Mouse (Mus musculus) erythroblast, embryonic 14.5 days (primary cell): Measurements from ENCODE around the gene Rab31. TPM values are rescaled to one million over a fixed set of nuclear protein-coding genes. Genes with fewer than 3 reads are reported as not detected.

Experiments used
- H3K27me3 ChIP-seq: 2 replicates; pipeline ENCODE4 v1.6.1; 2012; ENCODE audit warnings: inconsistent platforms; ENCODE audit not compliant: control insufficient read depth
- H3K36me3 ChIP-seq: 2 replicates; pipeline ENCODE4 v1.6.1; 2012; ENCODE audit warnings: mild to moderate bottlenecking, inconsistent platforms; ENCODE audit not compliant: control insufficient read depth
- H3K4me1 ChIP-seq: 2 replicates; pipeline ENCODE4 v1.6.1; 2012; ENCODE audit warnings: inconsistent platforms; ENCODE audit not compliant: control insufficient read depth
- H3K4me3 ChIP-seq: replicated peaks from 2 replicates; pipeline ENCODE3; 2012; ENCODE audit warnings: moderate library complexity, mild to moderate bottlenecking, inconsistent platforms
- H3K9me3 ChIP-seq: 2 replicates; pipeline ENCODE4 v1.6.1; 2012; ENCODE audit warnings: low read length, inconsistent platforms, mixed read lengths; ENCODE audit not compliant: control insufficient read depth
- GATA1 ChIP-seq: IDR thresholded peaks from 2 replicates; pipeline ENCODE4 v1.6.1; 2012; ENCODE audit warnings: low read length, inconsistent platforms, mixed read lengths
- TAL1 ChIP-seq: IDR thresholded peaks from 3 replicates; pipeline ENCODE4 v1.6.1; 2012; ENCODE audit warnings: low read length, inconsistent platforms, mixed read lengths
- polyA plus RNA-seq: library from polyadenylated mRNA; stranded (reverse); fragments of >175 nt; gene quantifications from 2 replicates; pipeline ENCODE4 v1.2.3, GENCODE M21; 2012

Rab31 gene
- polyA plus RNA-seq, 1 experiment = not detected

GRCm38 (mm10) chr17:65666388-65667161 is 106.0 kb downstream of the Rab31 start:
- H3K4me1 ChIP-seq = peaks cover 25% of the 10 kb centered on the region
- H3K4me3 ChIP-seq = no peak overlapping the region
- H3K36me3 ChIP-seq = no peaks in the 10 kb centered on the region
- no peaks in the 10 kb centered on the region for H3K9me3 ChIP-seq
- H3K27me3 ChIP-seq = no peaks in the 10 kb centered on the region
- no peak for TF ChIP-seq TAL1
- no peak for TF ChIP-seq GATA1

- no peak overlapping the region for H3K4me3 ChIP-seq
- no peaks in the 10 kb centered on the region for H3K27me3 ChIP-seq
- H3K4me1 ChIP-seq = peaks cover 25% of the 10 kb centered on the region
- H3K36me3 ChIP-seq = no peaks in the 10 kb centered on the region
- no peak for TF ChIP-seq TAL1
- no peak for TF ChIP-seq GATA1
- no peaks in the 10 kb centered on the region for H3K9me3 ChIP-seq
These were observed 106.7 kb downstream of the Rab31 start for GRCm38 (mm10) chr17:65665786-65666387.

GRCm38 (mm10) chr17:65663329-65664078 is 109.0 kb downstream of the Rab31 start:
- H3K4me3 ChIP-seq = no peak overlapping the region
- H3K36me3 ChIP-seq = no peaks in the 10 kb centered on the region
- no peaks in the 10 kb centered on the region for H3K27me3 ChIP-seq
- peaks cover 25% of the 10 kb centered on the region for H3K4me1 ChIP-seq
- TF ChIP-seq TAL1 = peak; percentile 23; the same call in 2 of the 3 replicates
- TF ChIP-seq GATA1 = no peak
- H3K9me3 ChIP-seq = no peaks in the 10 kb centered on the region

GRCm38 (mm10) chr17:65662662-65663061 is 109.9 kb downstream of the Rab31 start:
- TF ChIP-seq TAL1 (no peak), GATA1 (no peak)
- no peak overlapping the region for H3K4me3 ChIP-seq
- H3K4me1 ChIP-seq = peaks cover 24% of the 10 kb centered on the region
- no peaks in the 10 kb centered on the region for H3K27me3 ChIP-seq
- H3K36me3 ChIP-seq = no peaks in the 10 kb centered on the region
- no peaks in the 10 kb centered on the region for H3K9me3 ChIP-seq

GRCm38 (mm10) chr17:65658416-65658815 is 114.1 kb downstream of the Rab31 start:
- H3K4me3 ChIP-seq = no peak overlapping the region
- TF ChIP-seq TAL1 (no peak), GATA1 (no peak)

GRCm38 (mm10) chr17:65657958-65658357 is 114.6 kb downstream of the Rab31 start:
- no peaks in the 10 kb centered on the region for H3K27me3 ChIP-seq
- no peak for TF ChIP-seq TAL1
- TF ChIP-seq GATA1 = no peak
- H3K4me1 ChIP-seq = peaks cover 20% of the 10 kb centered on the region
- H3K4me3 ChIP-seq = no peak overlapping the region
- H3K36me3 ChIP-seq = no peaks in the 10 kb centered on the region
- no peaks in the 10 kb centered on the region for H3K9me3 ChIP-seq

More at GRCm38 (mm10) chr17:65658416-65658815, 114.1 kb downstream of the Rab31 start:
- Histone ChIP-seq H3K9me3 (no peaks in the 10 kb centered on the region), H3K4me1 (peaks cover 24% of the 10 kb centered on the region), H3K27me3 (no peaks in the 10 kb centered on the region), H3K36me3 (no peaks in the 10 kb centered on the region)

- TF ChIP-seq GATA1 (no peak), TAL1 (no peak)
- Histone ChIP-seq H3K4me1 (peaks cover 17% of the 10 kb centered on the region), H3K27me3 (no peaks in the 10 kb centered on the region), H3K36me3 (no peaks in the 10 kb centered on the region), H3K9me3 (no peaks in the 10 kb centered on the region), H3K4me3 (no peak overlapping the region)
These were observed 115.8 kb downstream of the Rab31 start for GRCm38 (mm10) chr17:65656731-65657130.

GRCm38 (mm10) chr17:65656076-65656475 is 116.5 kb downstream of the Rab31 start:
- H3K4me3 ChIP-seq = no peak overlapping the region
- H3K27me3 ChIP-seq = no peaks in the 10 kb centered on the region
- H3K4me1 ChIP-seq = peaks cover 17% of the 10 kb centered on the region
- no peaks in the 10 kb centered on the region for H3K9me3 ChIP-seq
- TF ChIP-seq GATA1 = no peak
- no peaks in the 10 kb centered on the region for H3K36me3 ChIP-seq

GRCm38 (mm10) chr17:65655608-65656007 is 116.9 kb downstream of the Rab31 start:
- Histone ChIP-seq H3K27me3 (no peaks in the 10 kb centered on the region), H3K4me3 (no peak overlapping the region), H3K9me3 (no peaks in the 10 kb centered on the region), H3K36me3 (no peaks in the 10 kb centered on the region), H3K4me1 (peaks cover 17% of the 10 kb centered on the region)
- TF ChIP-seq GATA1 (no peak), TAL1 (no peak)
